In the genomic region with DNA sequence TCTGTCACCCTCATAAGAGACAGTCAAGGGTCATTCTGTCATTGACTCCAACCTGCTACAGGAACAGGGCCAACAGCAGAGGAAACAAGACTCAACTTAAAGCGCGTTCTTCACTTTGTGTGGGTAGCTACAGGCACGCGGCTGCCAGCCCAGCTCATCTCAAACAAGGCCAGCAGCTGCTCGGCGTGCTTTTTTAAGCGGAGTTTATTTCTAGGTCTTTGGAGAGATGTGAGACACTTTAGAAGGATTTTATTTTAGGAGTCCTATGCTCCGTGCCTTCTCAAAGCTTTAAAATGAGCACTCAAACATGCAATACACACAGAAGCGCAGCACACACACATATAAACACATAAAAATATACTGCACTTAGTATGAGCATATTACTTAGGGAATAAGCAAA, we compare ENCODE assay signal across 19 mouse cellular contexts.
A peak's percentile ranks its signal among the peaks of the same experiment; 100 is the strongest.
DNase-seq lines count a peak whose midpoint lies in the region; ATAC-seq and TF ChIP-seq lines count a peak whose summit lies in the region.
"Had no signal": no experiment of that assay in that cellular context is flagged by ENCODE, and none has a peak within 500 bp of the region (broad histone marks: within the 10 kb centered on the region; RNA-seq: fewer than 3 reads in every experiment).

No protein-coding gene starts in this region.

- no peaks in the 10 kb centered on the region for H3K27me3 ChIP-seq in intestine, postnatal 0 days (replicated peaks; ENCODE audit: control insufficient read depth, insufficient read depth, low read length)
- H3K27me3 ChIP-seq: neural tube, embryonic 13.5 days had no signal

- H3K9me3 ChIP-seq in intestine, postnatal 0 days (ENCODE audit: control insufficient read depth), result no peaks in the 10 kb centered on the region
- H3K9me3 ChIP-seq: neural tube, embryonic 13.5 days had no signal

- H3K9ac ChIP-seq in intestine, postnatal 0 days (ENCODE audit: low read depth, low read length), result no peak overlapping the region
- H3K9ac ChIP-seq: neural tube, embryonic 13.5 days had no signal

- H3K4me2 ChIP-seq in intestine, postnatal 0 days (replicated peaks; ENCODE audit: low read depth), result no peak overlapping the region
- H3K4me2 ChIP-seq: liver, embryonic 11.5 days; midbrain, embryonic 11.5 days; neural tube, embryonic 13.5 days had no signal

- no peak for ATAC-seq in granulocyte monocyte progenitor cell, adult 5-6 weeks (replicated peaks; ENCODE audit: poor library complexity, severe bottlenecking)
- ATAC-seq in erythroblast, adult 5-6 weeks (replicated peaks; ENCODE audit: low FRiP score, poor library complexity, severe bottlenecking), result no peak
- no peak for ATAC-seq in intestine, postnatal 0 days
- ATAC-seq: CD4-positive, CD25-positive, alpha-beta regulatory T cell, adult 4 months; inflammation-experienced regulatory T-cells, adult 6 months had no signal

- WGBS in olfactory bulb, adult 2 months, result 33% methylated on average over 9 of the region's 9 CpGs
- WGBS in intestine, postnatal 0 days, result 85% methylated on average over 9 of the region's 9 CpGs

- H3K4me1 ChIP-seq in olfactory bulb, adult 2 months (ENCODE audit: control insufficient read depth, insufficient read depth, low read length), result peaks cover 7% of the 10 kb centered on the region
- no peaks in the 10 kb centered on the region for H3K4me1 ChIP-seq in intestine, postnatal 0 days (replicated peaks; ENCODE audit: control insufficient read depth, insufficient read depth, low read length)
- H3K4me1 ChIP-seq: neural tube, embryonic 13.5 days had no signal

- H3K27ac ChIP-seq in olfactory bulb, adult 2 months (ENCODE audit: insufficient read depth, low read depth, low read length), result peak overlapping the region; percentile 85
- no peak overlapping the region for H3K27ac ChIP-seq in intestine, postnatal 0 days (ENCODE audit: low read depth, low read length)
- H3K27ac ChIP-seq: neural tube, embryonic 13.5 days had no signal

- intact Hi-C loops in left cerebral cortex, postnatal 4 days (cut with DNase I), result no loop called here

- no peak overlapping the region for H3K4me3 ChIP-seq in olfactory bulb, adult 2 months (ENCODE audit: insufficient read depth, low read depth, low read length)
- H3K4me3 ChIP-seq in intestine, postnatal 0 days (ENCODE audit: low read depth, low read length), result no peak overlapping the region
- H3K4me3 ChIP-seq: erythroblast, embryonic 14.5 days; neural tube, embryonic 13.5 days had no signal

- no peaks in the 10 kb centered on the region for H3K36me3 ChIP-seq in intestine, postnatal 0 days (ENCODE audit: control insufficient read depth, insufficient read depth)
- H3K36me3 ChIP-seq: neural tube, embryonic 13.5 days had no signal

- peak; percentile 76 for DNase-seq in left cerebral cortex, adult 11 months (ENCODE audit: low spot score)
- no peak for DNase-seq in left cerebral cortex, postnatal 4 days
- DNase-seq in layer of hippocampus, adult 9-11 months, result peak; percentile 84
- DNase-seq: cerebellum, postnatal 25 days; gastrocnemius, postnatal 14 days; heart, postnatal 14 days; kidney, postnatal 14 days; lung, postnatal 10 days; thymus, postnatal 25 days had no signal

- no peak for TF ChIP-seq POLR2A in olfactory bulb, adult 2 months (IDR thresholded peaks at IDR 0.05; ENCODE audit: insufficient read depth, low read depth, low read length)

- TF ChIP-seq CTCF in olfactory bulb, adult 2 months (IDR thresholded peaks at IDR 0.05; ENCODE audit: insufficient read depth, low read depth, low read length), result no peak
- no peak for TF ChIP-seq CTCF in intestine, postnatal 0 days (IDR thresholded peaks at IDR 0.05; ENCODE audit: low read depth)
